Mouse (Mus musculus): ENCODE results near the gene Gm2163.
"Not testable (repeated sequence)": the region's sequence is repeated elsewhere in the genome, so short reads cannot be mapped to it uniquely, and the experiment has no call there.

The Gm2163 gene

GRCm38 (mm10) chr4:42466452-42466851 is at the start of gene Gm2163:
Gene Gm2163 (plus strand): TSS chr4:42466752.
- not testable (repeated sequence) for DNase-seq (ENCODE audit: low spot score in 2 of 2)

DNA sequence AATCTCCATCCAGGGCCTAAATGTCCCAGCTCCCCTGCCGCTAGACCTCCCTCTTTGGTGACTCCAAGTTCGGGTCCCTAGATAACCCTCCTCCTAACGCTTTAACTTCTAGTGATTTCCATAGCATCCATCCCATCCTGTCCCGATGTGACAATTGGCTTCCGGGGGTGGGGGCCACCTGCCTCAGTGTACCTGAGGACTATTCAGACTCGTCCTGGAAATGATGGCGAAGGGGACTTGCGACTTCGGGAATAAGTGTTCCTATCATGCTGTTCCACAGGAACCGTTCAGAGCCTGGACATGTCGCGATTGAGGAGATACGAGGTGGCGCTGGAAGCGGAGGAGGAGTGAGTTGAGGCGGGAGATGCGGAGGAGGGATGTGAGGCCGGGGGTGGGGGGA is 27.5 kb upstream of the Gm2163 start, which contains the start of gene Gm21586:
Gene Gm21586, plus strand, starts transcription at position 301 of the 400 bp plus-strand sequence.
- DNase-seq (ENCODE audit: low spot score in 2 of 2): not testable (repeated sequence)

GRCm38 (mm10) chr4:42528075-42528474 is 61.5 kb downstream of the Gm2163 start, which contains the start of gene Fam205a2:
Gene Fam205a2 (minus strand): TSS chr4:42528175.
- DNase-seq (ENCODE audit: low spot score in 2 of 2): not testable (repeated sequence)

- not testable (repeated sequence) for DNase-seq (ENCODE audit: low spot score in 2 of 2)
Observed at GRCm38 (mm10) chr4:42611895-42612294, 145.3 kb downstream of the Gm2163 start, which contains the start of gene Gm10591. Gene Gm10591 (plus strand): TSS chr4:42612195.

GRCm38 (mm10) chr4:42629419-42629818 is 162.9 kb downstream of the Gm2163 start, which contains the start of gene Gm2564:
Gene Gm2564 (plus strand): TSS chr4:42629719.
- not testable (repeated sequence) for DNase-seq (ENCODE audit: low spot score in 2 of 2)
